Mouse (Mus musculus): ENCODE measurements around the gene Rabgap1. TPM values are rescaled to one million over a fixed set of nuclear protein-coding genes. Genes with fewer than 3 reads are reported as not detected.

Rabgap1 gene
- total and polyA plus RNA-seq, 3 experiments, result 10.5 to 49.8 (median 12.9) TPM

GRCm38 (mm10) chr2:37530766-37531165, 87.7 kb downstream of the Rabgap1 start:
- no peak for DNase-seq (ENCODE audit: low read depth, low spot score)
- Histone ChIP-seq H3K4me1 (ENCODE audit: control insufficient read depth in 1 of 2, insufficient read depth in 2 of 2, low read length in 2 of 2) (peaks cover 9 to 23% of the 10 kb centered on the region in 2 experiments), H3K9me3 (replicated peaks; ENCODE audit: insufficient read depth, low read length) (no peaks in the 10 kb centered on the region), H3K9ac (ENCODE audit: control insufficient read depth, low read depth, low read length, poor library complexity, severe bottlenecking) (no peak overlapping the region), H3K27me3 (ENCODE audit: control insufficient read depth in 1 of 2, insufficient read depth in 2 of 2, low read length in 2 of 2) (no peaks in the 10 kb centered on the region), H3K36me3 (ENCODE audit: control insufficient read depth in 1 of 2, insufficient read depth in 2 of 2, low read length in 2 of 2) (peaks cover 0 to 48% of the 10 kb centered on the region in 2 experiments), H3K27ac (ENCODE audit: control insufficient read depth, low read depth, low read length) (no peak overlapping the region), H3K4me3 (ENCODE audit: control insufficient read depth in 1 of 2, insufficient read depth in 1 of 2, low read depth in 2 of 2, low read length in 2 of 2) (no peak overlapping the region), H3K79me2 (ENCODE audit: control insufficient read depth, insufficient read depth, low read length, poor library complexity) (no peaks in the 10 kb centered on the region)
- TF ChIP-seq RAD21 (IDR thresholded peaks at IDR 0.05; ENCODE audit: low read depth, low read length), result no peak
- TF ChIP-seq HCFC1 (IDR thresholded peaks at IDR 0.05; ENCODE audit: low read depth, low read length), result no peak
- TF ChIP-seq MAFK (IDR thresholded peaks at IDR 0.05; ENCODE audit: borderline replicate concordance, low read depth, low read length), result no peak
- no peak for TF ChIP-seq ZKSCAN1 (IDR thresholded peaks at IDR 0.05; ENCODE audit: low read depth, low read length)
- no peak for TF ChIP-seq ELF1 (IDR thresholded peaks at IDR 0.05; ENCODE audit: low read depth, low read length)
- no peak for TF ChIP-seq POLR2A (IDR thresholded peaks at IDR 0.05; ENCODE audit: control insufficient read depth in 1 of 2, insufficient read depth in 1 of 2, low read depth in 1 of 2, low read length in 2 of 2, poor library complexity in 1 of 2)
- no peak for TF ChIP-seq MAX (IDR thresholded peaks at IDR 0.05; ENCODE audit: low read length)
- no peak for TF ChIP-seq USF2 (IDR thresholded peaks at IDR 0.05; ENCODE audit: borderline replicate concordance in 1 of 2, insufficient read depth in 1 of 2, low read depth in 1 of 2, low read length in 2 of 2)
- no peak for TF ChIP-seq SIN3A (IDR thresholded peaks at IDR 0.05; ENCODE audit: low read length)
- TF ChIP-seq CTCF (IDR thresholded peaks at IDR 0.05 in 2 of 3, conservative IDR thresholded peaks at IDR 0.05 in 1 of 3; ENCODE audit: control insufficient read depth in 1 of 3, insufficient read depth in 1 of 3, low read depth in 2 of 3, low read length in 3 of 3, poor library complexity in 1 of 3, severe bottlenecking in 1 of 3), result no peak
- no peak for TF ChIP-seq TCF12 (IDR thresholded peaks at IDR 0.05; ENCODE audit: low read depth, low read length)
- TF ChIP-seq JUND (IDR thresholded peaks at IDR 0.05; ENCODE audit: low read depth, low read length), result no peak
- no peak for TF ChIP-seq RCOR1 (IDR thresholded peaks at IDR 0.05; ENCODE audit: low read depth, low read length)
- TF ChIP-seq POLR2AphosphoS5 (IDR thresholded peaks at IDR 0.05; ENCODE audit: borderline replicate concordance, low read depth, low read length), result no peak
- no peak for TF ChIP-seq KAT2A (conservative IDR thresholded peaks at IDR 0.05; ENCODE audit: low read depth, low read length)
- TF ChIP-seq CHD1 (IDR thresholded peaks at IDR 0.05; ENCODE audit: low read depth, low read length), result no peak

- H3K9ac ChIP-seq (ENCODE audit: control insufficient read depth, low read depth, low read length, poor library complexity, severe bottlenecking), result no peak overlapping the region
- no peaks in the 10 kb centered on the region for H3K27me3 ChIP-seq (ENCODE audit: control insufficient read depth in 1 of 2, insufficient read depth in 2 of 2, low read length in 2 of 2)
- no peak overlapping the region for H3K4me3 ChIP-seq (ENCODE audit: control insufficient read depth in 1 of 2, insufficient read depth in 1 of 2, low read depth in 2 of 2, low read length in 2 of 2)
- H3K27ac ChIP-seq (ENCODE audit: control insufficient read depth, low read depth, low read length), result no peak overlapping the region
- H3K79me2 ChIP-seq (ENCODE audit: control insufficient read depth, insufficient read depth, low read length, poor library complexity), result no peaks in the 10 kb centered on the region
- H3K4me1 ChIP-seq (ENCODE audit: control insufficient read depth in 1 of 2, insufficient read depth in 2 of 2, low read length in 2 of 2), result peaks cover 9 to 23% of the 10 kb centered on the region in 2 experiments
- no peak for DNase-seq (ENCODE audit: low read depth, low spot score)
- peaks cover 0 to 48% of the 10 kb centered on the region in 2 experiments; a peak in 3 of 4 replicates for H3K36me3 ChIP-seq (ENCODE audit: control insufficient read depth in 1 of 2, insufficient read depth in 2 of 2, low read length in 2 of 2)
- TF ChIP-seq MAFK (IDR thresholded peaks at IDR 0.05; ENCODE audit: borderline replicate concordance, low read depth, low read length), result no peak
- no peak for TF ChIP-seq E2F4 (IDR thresholded peaks at IDR 0.05; ENCODE audit: borderline replicate concordance, low read depth, low read length)
- TF ChIP-seq USF1 (IDR thresholded peaks at IDR 0.05; ENCODE audit: low read depth, low read length), result no peak
- no peak for TF ChIP-seq JUND (IDR thresholded peaks at IDR 0.05; ENCODE audit: low read depth, low read length)
- TF ChIP-seq EP300 (IDR thresholded peaks at IDR 0.05; ENCODE audit: low read depth in 1 of 2, low read length in 2 of 2), result peak; percentile 21 to 34; a peak in 1 of 4 replicates
- peak; percentile 16; the same call in 1 of the 2 replicates for TF ChIP-seq TAL1 (IDR thresholded peaks at IDR 0.05; ENCODE audit: low read length)
- TF ChIP-seq POLR2AphosphoS2 (IDR thresholded peaks at IDR 0.05; ENCODE audit: low read length), result no peak
- no peak for TF ChIP-seq MAX (IDR thresholded peaks at IDR 0.05; ENCODE audit: low read length)
- no peak for TF ChIP-seq BHLHE40 (IDR thresholded peaks at IDR 0.05; ENCODE audit: borderline replicate concordance, low read depth, low read length)
- TF ChIP-seq USF2 (IDR thresholded peaks at IDR 0.05; ENCODE audit: borderline replicate concordance in 1 of 2, insufficient read depth in 1 of 2, low read depth in 1 of 2, low read length in 2 of 2), result no peak
- no peak for TF ChIP-seq ZKSCAN1 (IDR thresholded peaks at IDR 0.05; ENCODE audit: low read depth, low read length)
- no peak for TF ChIP-seq SMC3 (IDR thresholded peaks at IDR 0.05; ENCODE audit: low read depth, low read length)
- TF ChIP-seq KAT2A (conservative IDR thresholded peaks at IDR 0.05; ENCODE audit: low read depth, low read length), result no peak
- TF ChIP-seq MXI1 (IDR thresholded peaks at IDR 0.05; ENCODE audit: low read depth, low read length), result no peak
- TF ChIP-seq MYC (IDR thresholded peaks at IDR 0.05; ENCODE audit: low read depth, low read length), result no peak
- no peaks in the 10 kb centered on the region for H3K9me3 ChIP-seq (replicated peaks; ENCODE audit: insufficient read depth, low read length)
Observed at GRCm38 (mm10) chr2:37531639-37532038, 88.6 kb downstream of the Rabgap1 start.

Data from MEL (cell line).